Mouse (Mus musculus) WW6 (cell line): ENCODE data around the gene Ggt5.

ENCODE experiments used
- DNase-seq: peaks from one replicate; pipeline ENCODE4 v3.0.0-alpha.2; 2013; ENCODE audit warnings: low read depth, low spot score

Gene Ggt5

DNA sequence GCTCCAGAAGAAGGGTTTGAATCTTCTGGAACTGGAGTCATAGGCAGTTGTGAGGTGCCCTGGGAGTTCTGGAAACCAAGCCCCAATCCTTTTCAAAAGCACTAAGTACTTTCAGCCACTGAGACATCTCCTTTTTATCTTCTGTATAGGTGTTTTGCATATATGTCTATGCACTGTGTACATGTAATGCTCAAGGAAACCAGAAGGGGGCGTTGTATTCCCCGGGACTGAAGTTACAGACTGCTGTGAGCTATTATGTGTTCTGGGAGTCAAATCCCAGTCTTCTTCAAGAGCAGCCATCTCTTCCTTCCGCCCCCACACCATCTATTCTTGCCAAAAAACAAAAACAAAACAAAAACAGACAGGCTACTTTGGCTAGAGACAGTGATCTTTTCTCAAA is 31.7 kb downstream of the Ggt5 start:
- no peak for DNase-seq

DNA sequence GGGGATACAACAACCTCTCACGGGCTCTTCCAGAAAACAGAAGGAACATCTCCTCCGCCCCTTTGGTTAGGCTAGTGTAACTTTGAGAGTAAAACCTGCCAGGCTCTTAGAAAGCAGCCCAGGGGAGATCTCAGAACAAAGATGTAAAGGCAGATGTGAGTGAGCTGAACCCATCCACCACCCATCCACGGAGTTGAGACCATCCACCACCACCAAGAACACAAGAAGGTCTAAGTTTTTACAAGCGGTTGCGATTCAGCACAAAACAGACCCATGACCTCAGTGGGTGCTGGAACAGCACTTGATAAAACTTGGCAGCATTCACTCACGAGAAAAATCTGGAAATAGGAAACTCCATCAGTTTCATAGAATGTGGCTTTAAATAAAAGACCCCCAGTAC is 36.8 kb downstream of the Ggt5 start:
- no peak for DNase-seq

DNA sequence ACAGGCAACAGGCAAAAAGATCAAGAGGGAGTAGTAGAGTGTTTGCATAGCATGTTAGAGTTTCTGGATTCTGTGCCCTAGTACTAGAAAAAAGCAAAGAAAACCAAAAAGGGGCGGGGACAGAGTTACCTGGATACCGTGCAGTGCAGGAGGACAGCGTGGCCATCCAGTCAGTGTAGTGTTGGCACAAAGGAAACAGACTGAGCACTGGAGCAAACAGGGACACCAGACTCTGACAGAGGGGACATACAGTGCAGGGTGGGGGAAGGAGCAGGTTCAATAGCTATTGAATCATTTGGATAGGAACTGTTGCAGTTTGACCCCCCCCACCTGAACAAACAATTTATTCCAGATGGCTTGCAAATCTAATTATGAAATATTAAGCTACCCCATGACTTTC is 37.9 kb downstream of the Ggt5 start:
- no peak for DNase-seq

DNA sequence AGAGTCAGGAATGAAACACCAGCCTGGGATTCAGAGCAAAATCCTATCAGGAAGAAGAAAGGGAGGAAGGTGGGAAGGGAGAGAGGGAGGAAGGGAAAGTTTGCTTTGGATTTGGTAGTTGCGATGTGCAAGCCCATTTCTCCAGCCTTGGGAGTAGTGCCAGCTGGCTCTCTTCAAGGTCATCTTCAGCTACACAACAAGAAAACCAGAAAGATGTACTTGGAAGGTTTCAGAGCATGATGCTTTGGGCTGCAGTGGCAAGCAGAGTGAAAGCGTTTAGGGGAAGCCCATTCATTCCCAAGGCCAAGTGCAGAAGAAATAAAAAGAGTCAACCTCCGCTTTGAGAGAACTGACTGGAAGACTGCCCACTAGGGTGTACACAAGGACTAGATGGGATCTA is 38.4 kb downstream of the Ggt5 start:
- DNase-seq, result no peak

DNA sequence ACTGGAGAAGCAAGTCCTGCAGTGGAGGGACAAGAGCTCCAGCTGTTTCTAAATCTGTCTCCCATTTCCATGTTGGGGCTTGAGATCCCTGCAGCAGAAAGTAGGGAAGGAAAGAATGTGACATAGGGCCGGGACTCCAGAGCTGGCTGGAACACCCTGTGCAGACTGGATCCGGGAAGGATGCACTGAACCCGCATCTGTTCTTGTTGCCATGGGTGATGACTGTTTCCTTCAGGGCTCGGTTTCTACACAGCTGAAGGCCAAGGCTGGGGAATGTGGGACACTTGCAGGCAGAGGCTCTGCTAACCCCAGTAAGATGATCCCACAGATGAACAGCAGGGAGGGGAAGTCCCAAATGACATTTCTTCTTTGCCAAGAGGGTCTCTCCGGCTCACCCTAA is 43.5 kb downstream of the Ggt5 start:
- no peak for DNase-seq

DNA sequence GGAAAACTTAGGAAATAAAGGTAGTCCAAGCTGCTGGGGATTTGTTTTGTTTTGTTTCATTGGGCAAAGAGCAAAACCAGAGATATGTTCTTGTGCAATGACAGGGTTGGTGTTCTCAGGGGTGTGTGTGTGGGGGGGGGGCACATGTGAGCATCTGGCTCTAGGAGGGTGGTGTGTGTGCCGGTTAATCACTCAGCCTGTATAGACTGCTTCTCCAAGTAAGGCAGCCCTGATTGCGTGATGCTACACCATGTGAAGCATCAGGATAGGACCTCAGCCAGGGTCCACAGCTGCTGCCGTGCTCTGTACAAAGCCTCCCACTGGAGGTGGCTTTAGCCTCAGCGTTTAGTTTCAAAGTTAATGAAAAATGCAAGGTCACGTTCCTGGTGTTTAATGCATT is 43.9 kb downstream of the Ggt5 start:
- DNase-seq, result no peak

DNA sequence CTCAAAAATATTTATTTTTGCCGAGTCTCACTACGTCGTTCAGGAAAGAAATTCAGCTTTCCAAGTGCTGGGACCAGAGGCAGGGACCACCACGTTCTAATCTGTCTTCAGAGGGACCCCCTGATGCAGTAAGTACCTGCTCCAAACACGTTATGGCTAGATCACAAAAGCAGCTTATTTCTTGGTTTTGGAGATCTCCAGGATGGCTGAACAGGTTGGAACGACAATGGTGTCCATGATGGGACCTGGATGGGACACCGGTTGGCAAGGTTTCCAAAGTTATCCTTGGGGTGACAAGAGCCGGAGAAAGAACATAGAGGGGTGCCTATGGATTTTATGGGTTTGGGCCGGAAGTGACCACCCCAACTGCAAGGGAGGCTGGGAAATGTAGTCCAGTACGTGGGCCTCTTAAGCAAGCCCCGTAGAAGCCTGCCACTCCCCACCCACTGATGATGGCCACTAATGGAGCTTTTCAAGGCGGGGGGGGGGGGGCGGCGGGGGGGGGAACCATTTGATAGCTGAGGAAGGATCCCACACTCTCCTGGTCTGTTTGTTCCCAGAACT is 44.5 kb downstream of the Ggt5 start:
- DNase-seq, result no peak

DNA sequence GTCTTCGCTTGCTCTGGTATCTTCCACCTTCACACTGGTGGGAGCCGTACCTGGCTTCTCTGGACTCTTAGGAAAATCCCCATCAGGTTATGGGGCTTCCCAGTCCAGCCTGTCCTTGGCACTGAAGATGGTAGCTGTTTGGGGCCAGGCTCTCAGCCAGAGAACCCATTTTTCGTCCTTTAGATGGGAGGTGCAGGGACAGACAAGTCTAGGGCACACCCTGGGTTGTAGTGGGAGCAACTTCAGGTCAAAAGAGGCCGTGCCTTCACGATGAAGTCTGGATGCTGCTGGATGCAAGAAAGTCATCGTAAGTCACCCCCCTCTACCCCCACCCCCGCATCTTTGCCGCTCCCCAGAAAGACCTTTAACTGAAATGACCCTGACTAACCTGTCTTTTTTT is 45.5 kb downstream of the Ggt5 start:
- no peak for DNase-seq

DNA sequence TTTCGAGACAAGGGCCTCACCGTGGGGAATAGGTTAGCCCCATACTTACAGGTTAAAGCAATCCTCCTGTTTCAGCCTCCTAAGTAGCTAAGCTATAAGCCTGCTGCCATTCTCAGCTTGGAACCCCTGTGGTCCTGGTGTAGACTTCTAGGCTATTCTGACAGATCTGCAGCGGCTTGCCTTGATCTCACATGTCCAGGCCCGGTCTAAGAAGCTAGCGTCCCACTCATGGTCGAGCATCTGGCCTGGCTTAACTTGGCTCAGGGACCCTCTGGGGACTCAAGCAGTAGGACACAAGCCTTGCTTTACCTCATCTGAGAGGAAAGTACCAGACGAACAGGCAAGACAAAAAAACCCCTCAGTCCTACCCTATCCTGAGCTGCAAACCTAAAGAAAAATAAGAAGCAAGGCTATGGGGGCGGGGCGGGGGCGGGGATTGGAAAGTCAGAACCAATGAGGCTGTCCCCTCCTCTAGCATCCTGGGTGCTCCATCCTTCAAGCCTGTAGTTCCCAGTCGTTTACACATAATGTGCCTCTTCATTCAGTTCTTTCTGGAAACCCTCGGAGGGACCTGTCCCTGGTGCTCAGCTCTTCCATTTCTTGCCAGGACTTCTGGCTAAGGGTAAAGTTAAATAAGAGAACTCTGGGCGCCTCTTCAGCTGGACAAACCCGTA is 46.0 kb downstream of the Ggt5 start:
- DNase-seq, result no peak

DNA sequence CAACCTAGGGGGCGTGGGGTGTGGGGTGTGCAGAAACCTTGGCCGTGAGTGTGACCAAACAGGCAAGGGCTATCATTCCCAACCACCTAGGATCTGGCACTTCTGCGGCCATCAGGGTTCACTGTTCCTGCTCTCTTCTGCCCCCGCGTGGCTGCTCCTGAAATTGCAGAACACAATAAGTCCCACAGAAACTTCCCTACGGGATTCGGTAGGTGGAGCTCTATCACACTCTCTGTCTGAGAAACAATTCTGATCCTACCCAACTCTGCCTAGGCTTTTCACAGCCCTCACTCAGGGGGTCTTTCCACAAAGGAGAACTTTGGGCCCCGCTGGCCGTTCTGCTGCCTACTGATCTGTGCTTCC is 46.5 kb downstream of the Ggt5 start:
- DNase-seq, result peak; percentile 70

DNA sequence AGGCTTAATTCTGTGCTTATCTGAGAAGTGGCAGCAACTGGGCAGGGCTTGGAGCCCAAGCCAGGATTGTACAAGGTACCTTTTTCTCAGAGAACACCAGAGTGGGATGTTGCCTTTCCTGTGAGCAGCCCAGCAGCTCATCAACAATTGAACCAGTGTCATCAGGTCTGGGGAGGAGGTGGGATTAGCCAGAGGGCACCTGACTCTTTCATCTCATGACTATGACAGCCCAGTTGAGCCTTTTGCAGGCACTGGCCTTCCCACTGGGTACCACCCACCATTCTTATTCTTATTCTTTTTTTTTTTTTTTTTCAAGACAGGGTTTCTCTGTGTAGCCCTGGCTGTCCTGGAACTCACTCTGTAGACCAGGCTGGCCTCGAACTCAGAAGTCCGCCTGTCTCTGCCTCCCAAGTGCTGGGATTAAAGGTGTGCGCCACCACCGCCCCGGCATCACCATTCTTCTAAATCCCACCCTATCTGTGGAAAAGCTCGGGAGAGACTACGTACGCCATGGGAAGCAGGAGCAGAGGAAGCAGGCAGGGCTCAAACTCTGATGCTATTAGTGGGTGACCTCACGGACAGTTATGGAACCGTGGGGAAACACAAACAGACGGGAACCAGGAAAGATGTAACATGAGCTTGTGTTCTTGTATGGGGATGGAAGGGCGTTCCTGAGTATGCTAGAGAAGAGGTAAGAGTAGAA is 47.1 kb downstream of the Ggt5 start:
- DNase-seq, result no peak

DNA sequence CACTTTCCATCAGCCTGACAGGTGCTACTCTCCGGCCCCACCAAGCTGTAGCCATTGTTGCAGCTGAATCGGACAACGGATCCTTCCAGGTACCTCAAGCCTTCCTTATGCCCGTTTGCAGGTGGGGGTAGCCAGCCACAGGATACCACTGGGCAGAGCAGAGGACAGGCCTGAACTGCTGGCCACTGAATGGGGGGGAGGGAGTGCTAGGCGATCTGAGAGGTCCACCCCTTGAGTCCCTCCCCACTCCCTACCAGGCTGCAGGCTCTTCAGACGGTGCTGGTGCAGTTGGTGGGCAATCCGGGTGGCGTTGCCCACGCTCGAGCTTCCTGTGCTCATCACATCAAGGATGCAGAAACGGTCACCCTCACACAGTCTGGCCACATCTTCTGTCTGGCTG is 48.6 kb downstream of the Ggt5 start:
- no peak for DNase-seq

DNA sequence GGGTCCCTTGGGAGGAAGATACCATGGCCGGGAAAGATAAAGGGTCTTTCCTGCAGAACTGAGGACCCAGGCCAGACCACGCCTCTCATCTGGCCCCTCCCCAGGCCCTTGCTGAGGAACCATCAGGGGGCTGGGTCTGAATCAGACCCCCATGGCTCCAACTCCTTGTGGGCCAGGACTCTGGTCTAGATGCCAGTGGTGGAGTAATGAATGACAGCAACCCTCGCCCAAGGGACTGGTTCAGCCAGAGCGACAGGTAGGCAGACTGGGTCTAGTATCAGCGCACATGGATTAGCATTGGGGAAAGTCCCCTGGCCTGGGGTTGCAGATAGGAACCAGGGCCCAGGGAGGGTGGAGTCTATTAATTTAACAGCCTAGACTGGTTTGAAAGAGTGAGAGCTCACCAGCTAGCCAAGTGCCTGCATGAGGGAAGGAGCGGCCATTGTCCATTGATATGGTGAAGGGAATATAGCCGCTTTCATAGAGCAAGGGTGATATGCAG is 52.6 kb downstream of the Ggt5 start:
- no peak for DNase-seq

DNA sequence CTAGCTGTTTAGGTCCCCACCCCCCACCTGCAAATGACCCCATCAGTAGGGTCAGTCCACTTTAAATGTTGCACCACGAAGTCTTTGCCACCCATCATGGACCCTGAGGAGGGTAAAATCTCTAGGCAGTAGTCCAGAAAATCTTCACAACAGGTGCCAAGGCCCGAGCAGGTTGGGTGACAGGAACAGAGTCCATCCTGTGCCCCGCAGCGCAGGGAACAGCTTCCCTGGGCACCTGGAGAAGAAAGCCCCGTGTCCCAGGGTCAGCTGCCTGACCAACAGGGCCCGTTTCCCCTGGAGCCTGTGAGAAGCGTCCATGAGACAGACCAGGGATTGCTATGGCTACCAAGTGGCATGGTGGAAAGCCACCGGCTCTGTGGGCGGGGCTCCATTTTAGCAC is 53.3 kb downstream of the Ggt5 start:
- DNase-seq, result no peak

DNA sequence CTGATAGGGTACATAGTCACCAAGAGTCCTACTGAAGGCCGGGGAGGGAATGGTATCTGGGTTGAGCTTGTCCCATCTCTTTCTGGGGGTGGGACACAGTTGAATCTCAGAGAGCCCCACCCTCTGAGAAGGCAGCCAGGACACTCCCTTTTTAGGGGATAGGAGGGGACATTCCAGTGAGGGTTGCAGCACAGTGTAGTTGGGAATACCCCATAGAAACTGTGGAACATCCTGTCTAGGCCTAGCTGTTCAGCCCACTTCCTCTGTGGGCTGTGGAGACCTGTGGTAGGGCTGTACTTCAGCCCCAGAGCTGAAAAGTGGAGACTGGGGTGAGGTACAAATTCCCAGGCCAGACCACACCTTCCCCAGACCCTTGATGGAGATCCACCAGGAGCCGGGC is 53.8 kb downstream of the Ggt5 start:
- no peak for DNase-seq

DNA sequence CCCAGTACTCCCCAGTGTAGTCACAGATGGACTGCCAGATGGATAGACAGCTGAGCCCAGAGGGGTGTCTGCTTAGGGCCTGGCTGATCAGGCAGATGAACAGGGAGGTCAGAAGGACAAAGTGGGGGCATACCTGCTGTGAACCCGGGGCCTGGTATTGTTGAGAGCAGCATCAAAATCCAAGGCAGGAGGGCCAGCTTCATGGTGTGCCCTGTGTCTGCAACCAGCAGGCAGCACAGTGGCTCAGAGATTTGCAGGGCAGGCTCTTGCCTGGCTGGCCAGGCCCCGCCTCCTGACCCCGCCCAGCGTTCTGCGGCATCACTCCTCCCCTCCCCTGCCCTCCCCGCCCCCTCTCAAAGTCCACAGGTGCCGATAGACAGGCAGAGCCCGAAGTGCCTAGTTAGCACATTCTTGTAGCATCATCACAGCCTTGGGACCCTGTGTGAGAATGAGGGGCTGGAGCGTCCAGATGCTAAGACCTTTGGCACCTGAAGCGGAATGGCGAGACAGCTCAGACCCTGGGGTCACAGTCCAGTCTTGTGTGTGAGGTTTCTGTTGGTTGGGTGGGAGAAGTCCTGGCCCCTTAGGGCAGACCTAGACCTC is 54.7 kb downstream of the Ggt5 start, which contains the start of gene Susd2:
TSS of gene Susd2 (minus strand) at position 268 of the 603 bp plus-strand sequence.
- peak; percentile 70 for DNase-seq

DNA sequence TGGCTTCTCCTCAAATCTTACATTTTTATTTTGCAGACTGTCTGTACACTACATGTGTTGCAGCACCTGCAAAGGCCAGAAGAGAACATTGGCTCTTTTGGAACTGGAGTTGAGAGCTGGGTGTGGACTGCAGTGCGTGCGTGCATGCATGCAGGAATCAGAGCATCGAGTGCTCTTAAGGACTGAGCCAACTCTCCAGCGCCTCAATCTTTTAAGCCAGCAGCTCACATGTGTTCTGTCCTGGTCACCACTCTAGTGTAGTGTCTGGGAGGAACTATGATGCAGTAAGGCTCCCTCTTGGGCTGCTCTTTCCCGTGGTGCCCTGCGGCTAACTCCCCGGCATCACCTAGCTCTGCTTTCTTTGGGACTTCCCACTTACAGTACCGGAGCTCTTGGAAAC is 56.5 kb downstream of the Ggt5 start:
- DNase-seq, result no peak

DNA sequence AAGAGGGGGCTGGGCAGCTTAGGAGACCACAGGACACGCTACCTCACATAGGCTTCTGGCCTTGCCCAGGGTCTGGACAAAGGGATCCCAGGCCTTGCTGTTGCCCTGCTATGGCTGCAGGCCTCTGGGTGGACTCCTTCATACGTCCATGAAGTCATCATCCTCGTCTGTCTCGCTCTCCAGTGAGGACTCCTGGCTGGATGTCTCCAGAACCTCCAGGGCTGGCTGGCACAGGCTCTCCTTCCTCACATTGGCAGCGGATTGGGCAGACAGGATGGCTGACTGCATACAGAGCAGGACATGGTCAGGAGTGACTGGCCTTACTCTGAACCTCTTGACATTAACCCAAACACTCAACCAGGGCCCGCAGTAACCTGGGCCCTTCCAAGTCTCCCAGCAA is 57.3 kb downstream of the Ggt5 start:
- DNase-seq, result no peak

DNA sequence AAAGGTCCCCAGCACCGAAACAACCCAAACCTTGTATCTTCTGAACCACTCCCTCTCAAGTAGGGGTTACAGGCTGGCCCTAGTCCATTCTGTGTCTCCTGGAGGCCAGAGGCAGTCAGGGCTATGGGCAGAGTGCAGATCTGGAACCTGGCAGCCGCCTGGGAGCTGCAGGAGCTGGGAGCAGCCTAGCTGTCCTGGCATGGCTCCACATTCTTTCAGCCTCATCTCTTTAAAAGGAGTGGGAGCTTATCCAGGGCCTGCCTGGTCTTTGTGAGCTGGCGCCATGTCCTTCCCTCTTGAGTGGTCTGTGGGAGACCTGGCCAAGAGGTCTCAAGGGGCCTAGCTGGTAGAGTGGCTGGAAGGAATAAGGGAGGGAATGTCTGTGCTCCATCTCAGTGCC is 58.2 kb downstream of the Ggt5 start:
- DNase-seq, result no peak

DNA sequence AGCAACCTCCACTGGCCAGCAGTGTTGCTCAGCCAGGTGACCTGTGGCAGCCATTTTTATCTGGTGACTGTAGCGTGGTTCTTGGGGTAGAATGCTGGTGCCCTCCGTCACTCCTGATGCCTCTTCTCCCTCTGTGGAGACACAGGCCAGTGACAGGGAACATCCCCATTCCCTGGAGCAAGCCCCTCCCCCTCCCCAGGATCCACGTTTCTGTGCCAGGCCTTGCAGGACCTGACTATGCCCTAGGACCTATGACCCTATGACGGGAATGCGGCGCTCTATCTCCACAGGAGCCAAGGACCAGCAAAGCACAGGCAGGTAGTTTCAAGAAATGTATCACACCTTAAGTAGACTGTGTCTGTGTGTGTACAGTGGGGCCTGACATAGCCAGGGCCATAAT is 59.0 kb downstream of the Ggt5 start:
- no peak for DNase-seq

DNA sequence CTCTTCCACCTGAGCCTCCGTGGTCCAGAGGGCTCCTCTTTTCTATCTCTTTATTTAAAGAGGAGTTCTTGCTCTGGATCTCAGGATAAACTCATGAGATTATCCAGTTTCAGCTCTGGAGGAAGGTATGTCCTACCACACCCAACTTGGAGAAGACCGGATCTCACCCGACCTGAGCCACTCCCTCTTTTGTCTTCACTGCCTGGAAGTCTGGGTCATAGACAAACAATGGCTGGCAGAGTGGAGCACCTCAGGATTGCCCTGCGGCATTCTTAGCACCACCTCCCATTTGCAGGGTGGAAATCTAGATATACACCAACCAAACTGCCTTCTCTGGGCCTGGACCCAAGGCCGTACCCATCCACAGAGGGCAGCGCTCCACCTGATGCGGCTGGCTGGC is 59.9 kb downstream of the Ggt5 start:
- DNase-seq, result peak; percentile 61

DNA sequence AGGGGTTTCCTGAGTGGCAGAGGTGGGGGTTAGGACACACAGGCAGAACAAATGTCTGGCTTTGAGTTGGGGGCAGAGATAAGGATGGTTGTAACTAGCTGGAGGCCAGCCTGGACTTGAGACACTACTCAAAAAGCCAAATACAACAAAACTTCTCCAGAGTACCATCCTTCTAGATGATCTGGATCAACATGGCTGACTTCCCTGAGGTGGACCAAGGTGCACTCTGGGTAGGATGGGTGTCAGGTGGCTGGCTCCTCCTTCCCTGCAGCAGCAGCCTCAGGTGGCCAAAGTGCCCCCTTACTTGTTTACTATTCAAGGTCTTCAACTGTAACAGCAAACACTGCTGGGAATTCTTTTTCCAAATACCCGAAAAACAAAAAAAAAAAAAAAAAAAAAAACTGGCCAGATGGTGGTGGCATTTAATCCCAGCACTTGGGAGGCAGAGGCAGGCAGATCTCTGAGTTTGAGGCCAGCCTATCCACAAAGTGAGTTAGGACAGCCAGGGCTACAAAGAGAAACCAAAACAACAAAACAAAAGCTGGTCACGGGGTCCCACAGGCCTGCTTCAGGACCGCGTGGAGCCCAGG is 60.4 kb downstream of the Ggt5 start:
- DNase-seq, result no peak
